Mouse (Mus musculus): Measurements from ENCODE around the gene Pitpnc1.

Gene Pitpnc1

DNA sequence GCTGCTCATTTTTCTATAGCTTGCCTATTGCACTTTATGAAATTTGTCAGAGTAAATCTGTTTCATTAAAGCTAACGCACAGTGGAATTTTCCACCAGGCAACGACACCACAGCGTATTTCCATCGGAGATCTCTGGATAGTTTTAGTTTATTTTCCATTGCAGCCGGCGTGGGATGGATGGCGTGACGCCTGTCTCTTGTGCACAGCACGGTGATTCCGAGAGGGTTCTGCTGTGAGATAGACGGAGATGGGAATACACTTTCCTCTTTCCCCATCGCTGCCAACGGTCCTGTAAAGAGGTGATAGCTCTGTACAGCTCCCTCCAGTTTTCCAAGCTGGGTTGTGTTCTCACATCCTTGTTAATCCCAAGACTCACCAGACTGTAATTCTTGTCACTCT, 138.2 kb downstream of the Pitpnc1 start:
- DNase-seq (ENCODE audit: low read depth, low spot score): no peak

DNA sequence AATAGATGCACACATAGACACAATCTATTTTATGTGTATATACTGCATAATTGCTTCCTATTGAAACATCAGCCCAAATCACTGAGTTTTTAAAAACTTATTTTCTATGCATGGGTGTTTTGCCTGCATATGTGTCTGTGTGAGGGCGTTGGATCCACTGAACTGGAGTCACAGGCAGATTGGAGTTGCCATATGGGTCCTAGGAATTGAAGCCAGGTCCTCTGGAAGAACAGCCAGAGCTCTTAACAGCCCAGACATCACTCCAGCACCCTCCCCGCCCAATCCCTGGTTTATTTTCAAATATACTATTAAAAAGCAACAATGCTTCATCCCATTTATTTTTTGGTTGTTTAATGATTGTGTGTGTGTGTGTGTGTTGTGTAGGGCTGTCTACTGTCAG, 139.1 kb downstream of the Pitpnc1 start:
- DNase-seq (ENCODE audit: low read depth, low spot score): no peak

DNA sequence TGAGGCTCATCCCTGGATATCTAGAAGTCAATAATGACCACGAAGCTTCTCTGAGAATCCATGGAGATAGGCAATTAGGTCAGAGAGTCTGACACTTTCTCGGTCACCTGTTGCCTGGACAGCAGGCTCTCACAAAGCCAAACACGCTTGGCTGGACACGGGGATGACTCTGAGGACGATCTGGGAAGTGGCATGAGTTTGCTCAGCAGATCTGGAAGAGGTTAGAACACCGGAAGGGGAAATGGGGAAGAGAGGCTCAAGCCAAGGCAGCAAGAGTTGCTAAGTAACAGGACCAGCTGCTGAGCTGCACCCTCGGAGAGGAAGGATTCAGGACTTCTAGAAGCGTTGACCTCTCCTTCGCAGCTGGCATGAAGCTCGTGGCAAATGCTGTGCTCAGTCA, 143.2 kb downstream of the Pitpnc1 start:
- no peak for DNase-seq (ENCODE audit: low read depth, low spot score)

DNA sequence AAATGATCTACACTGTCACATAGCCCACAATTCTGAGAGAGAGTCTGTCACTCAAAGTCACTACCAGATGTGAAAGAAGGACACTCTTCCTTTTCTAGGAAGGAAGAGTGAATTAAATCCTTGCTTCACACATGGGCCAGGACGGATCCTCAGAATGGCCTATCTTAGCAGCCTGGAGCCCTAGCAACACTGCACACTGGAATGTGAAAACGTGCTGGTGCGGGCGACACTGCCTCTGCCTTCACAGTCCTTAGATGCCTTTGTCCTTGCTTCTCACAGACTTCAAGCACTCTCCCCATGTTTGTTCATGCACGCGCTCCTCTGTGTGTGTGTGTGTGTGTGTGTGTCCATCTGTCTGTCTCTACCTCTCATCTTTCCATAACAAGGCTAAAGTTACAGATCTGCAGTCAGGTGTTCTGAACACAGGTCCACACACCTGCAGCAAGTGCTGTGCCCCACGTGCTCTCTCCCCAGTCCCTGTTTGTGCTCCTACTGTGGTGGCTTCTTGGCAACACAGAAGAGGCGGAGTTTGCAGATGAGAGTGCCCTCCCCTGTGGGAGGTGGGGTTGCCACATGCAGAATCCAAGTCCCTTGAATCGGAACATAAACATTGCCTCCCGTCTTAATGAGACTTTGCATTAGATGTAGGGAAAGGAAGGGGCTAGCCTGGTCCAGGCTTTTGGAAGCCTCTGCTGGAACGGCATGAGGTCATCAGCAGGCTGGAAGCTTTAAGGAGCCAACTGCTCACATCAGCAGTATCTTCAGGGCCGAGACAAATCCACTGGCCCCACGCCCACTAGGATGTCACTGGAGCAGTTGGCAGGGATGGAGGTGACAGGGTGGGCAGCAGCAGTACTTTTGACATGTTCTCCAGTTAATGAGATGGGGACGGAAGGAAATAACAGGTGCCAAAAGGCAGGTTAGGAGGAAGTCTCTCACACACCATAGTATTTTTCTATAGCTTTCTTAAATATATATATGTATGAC, 144.5 kb downstream of the Pitpnc1 start:
- DNase-seq (ENCODE audit: low read depth, low spot score): peak; percentile 11

DNA sequence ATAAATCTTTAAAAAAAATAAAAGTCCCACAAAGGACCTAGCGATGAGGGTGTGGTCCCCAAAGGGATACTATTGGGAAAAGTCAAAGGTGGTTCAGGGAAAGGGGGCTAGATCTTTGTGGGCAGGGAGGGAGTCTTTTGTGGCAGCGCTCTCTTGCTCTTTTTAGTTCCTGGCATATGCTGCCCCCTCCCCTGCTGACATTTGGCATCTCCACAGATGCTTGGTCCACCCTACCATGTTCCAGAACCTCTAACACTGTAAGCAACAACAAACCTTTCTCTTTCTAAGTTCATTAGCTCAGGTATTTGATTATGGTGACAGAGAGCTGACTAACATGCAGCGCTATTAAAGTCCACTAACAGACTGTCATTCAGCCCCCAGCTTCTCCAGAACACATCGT, 145.3 kb downstream of the Pitpnc1 start:
- no peak for DNase-seq (ENCODE audit: low read depth, low spot score)

DNA sequence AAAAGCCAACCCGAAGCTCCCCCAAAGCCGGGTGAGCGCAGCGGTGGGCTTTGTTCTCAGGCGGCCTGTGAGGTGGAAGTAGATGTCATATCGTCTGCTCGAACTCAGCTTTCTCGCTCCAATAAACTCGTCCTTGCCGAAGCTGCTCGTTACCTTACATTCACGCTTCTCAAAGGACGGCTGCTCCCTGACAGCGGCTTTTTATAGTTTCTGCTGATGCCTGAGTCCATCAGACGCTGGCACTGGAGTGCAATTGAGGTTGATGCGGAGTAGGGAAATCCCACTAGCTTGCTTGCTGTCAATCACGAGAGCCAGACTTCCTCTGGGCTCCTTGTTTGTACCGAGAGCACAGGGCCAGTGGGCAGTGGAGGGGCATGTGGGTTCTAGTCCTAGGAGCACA, 147.3 kb downstream of the Pitpnc1 start:
- DNase-seq (ENCODE audit: low read depth, low spot score): no peak

DNA sequence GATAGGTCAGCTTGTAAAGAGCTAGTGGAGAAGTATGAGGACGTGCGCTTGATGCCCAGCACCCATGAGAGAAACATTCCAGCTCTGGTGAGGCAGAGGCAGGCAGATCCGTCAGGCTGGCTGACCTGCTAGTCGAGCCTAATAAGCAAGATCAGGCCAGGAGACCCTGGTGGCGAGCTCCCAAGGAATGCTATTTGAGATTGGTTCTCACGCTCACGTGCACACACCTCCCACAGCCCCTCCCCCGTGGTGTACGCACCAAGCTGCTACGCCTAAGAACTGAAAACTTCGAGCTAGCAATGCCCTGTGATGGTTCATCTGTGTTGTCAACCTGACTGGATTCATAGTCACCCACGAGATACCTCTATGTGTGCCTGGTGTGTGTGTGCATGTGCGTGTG, 148.3 kb downstream of the Pitpnc1 start:
- no peak for DNase-seq (ENCODE audit: low read depth, low spot score)

DNA sequence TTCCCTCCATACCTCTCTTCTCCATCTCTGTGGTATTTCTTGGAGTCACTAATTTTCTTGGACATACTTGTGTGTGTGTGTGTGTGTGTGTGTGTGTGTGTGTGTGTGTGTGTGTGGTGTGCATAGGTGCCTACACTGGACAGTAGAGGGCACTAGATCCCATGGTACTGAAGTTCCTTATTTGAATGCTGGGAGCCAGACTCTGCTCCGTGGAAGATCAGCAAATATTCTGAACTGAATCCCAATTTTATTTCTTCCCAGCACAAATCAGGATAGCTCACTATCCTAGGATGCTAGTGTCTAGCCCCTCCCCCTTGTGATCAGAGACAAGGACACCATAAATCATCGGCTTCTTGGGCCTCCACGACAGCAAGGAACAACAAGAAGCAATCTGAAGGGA, 148.7 kb downstream of the Pitpnc1 start:
- DNase-seq (ENCODE audit: low read depth, low spot score): no peak

DNA sequence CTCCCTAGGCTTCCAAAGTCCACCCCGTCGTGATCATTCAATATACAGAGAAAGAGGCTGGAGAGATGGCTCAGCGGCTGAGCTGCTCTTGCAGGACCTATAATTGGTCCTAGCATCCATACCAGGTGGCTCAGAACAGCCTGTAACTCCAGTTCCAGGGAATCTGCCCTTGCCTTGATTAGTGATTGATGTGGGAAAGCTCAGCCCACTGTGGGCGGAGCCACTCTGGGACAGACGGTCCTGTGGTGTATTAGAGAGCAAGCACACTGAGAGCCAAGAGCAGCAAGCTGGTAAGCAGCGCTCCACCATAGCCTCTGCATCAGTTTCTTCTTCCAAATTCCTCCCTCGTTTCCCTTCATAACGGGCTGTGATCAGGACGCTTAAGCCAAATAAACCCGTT, 150.6 kb downstream of the Pitpnc1 start:
- no peak for DNase-seq (ENCODE audit: low read depth, low spot score)

DNA sequence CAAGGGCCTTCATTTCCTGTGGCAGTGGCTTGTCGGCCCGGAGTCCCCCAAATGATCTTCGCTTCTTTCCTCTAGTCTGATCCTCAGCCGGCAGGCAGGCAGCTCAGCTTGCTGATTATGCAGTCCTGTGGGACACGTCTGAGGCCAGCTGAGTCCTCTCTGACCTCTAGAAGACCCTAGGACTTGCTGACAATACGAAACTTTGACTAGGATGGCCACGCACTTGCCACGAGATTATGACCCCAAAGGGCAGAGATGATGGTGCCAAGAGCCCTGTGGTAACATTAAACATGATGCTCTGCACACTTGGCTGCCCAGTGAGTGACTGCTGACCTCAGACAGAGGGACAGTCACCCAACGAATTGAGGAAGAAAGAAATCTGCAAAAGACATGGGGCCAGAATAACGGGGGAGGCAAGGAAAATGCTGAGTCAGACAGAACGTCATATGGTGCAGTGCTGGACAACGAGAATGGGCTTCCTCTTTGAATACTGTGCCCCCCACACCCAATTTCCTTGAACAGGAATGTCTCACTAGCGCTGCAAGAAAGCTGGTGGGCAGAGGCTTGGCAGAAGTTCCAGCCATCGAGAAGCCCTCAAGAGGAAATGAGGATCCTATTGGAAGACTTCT, 152.7 kb downstream of the Pitpnc1 start:
- DNase-seq (ENCODE audit: low read depth, low spot score): no peak

DNA sequence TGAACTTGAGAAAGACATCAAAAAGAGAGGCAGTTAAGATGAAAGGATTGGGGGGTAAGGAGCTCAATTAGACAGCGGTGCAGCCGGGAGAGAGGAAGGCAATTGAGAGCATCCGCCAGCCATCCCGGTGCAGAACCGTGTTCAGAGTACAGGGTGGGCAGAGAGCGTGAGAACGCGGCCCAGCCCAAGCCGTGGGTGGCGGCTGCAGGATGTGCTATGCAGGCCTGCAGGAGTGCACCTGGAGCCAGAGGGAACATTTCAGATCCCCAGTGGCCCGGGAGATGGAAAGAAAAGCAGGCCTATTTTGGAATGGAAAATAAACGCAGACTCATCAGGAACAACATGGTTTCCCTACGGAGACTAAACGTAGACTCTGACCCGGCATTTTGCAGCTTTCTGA, 155.0 kb downstream of the Pitpnc1 start:
- no peak for DNase-seq (ENCODE audit: low read depth, low spot score)

DNA sequence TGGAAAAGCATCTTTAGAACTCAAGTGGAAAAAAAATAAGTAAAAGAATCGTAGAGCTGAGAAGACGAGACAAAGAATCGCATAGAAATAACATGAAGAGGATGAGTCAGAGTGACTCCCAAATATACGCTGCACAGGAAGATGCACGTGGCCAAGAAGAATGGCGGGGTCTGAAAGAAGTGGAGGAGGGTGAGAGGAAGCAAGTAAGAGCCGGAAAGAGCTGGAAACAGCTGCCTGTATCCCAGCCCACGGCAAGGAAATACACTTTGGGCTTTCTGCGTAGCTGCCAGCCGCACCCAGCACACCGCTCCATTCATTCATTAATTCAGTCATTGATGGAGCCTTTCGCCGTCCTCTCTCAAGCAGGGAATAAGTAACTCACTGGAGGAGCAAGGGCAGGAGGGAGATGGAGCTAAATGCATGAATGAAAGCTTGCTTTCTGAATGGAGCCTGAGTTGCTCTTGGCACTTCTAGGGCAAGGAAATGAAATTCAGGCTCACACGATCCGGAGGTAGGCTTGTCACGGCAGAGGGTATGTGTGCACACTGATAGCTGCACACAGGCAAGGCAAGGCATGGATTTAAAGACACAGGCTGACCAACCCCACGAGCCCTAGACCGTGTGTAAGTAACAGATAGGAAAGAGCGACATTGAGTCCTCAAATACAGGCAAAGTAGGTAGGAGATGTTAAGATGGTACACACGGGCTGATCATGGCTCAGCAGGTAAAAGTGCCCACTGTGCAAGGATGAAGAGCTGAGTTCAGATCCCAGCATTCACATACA, 160.0 kb downstream of the Pitpnc1 start:
- DNase-seq (ENCODE audit: low read depth, low spot score): no peak

DNA sequence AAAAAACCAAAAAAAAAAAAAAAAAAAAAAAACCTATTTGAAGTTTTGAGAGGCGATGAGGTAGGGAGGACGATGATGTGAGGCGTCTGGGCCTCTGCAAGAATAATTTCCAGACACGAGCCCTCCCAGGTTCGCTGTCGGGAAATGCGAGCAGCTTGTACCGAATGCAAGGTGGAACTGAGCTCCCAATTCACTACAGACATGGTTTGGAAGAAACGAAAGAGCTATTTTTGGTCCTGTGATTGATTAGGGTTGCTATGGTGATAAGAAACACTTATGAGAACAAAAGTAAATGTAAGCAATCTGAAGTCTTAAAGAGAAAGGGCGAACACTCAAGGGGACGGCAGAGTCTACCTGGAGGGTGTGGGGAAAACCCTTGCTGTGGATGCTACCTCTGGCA, 164.3 kb downstream of the Pitpnc1 start:
- DNase-seq (ENCODE audit: low read depth, low spot score): no peak

DNA sequence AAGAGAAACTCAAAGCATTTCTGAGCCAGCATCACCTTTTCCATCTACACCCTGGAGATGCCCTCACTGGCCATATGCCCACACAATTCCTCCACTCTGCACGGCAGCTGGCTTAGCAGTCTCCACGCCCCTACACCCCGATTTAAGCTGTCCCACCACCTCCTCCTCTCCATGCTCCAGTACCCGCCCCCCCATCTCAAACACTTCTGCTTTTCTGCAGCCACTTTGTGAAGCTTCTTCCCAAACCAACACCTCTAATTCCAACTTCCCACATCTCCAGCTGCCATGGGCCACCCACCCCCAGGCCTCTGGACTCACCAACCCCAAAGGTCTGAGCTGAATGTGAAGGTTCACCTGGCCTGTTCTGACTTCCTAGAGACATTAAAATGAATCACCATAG, 168.4 kb downstream of the Pitpnc1 start:
- no peak for DNase-seq (ENCODE audit: low read depth, low spot score)

DNA sequence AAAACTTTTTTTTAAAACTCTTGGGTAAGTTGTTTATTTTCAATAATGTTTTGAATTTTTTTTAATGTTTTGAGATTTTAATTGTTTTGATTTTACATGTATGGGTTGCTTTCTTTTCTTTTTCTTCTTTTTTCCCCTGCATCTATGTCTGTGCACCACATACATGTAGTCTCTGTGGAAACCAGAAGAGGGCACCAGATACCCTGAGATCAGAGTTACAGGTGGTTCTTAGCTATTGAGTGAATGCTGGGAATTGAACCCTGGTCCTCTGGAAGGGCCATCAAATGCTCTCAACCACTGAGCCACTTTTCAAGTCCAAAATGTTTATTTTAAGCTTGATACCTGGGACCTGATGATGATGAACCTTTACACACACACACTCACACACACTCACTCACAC, 170.3 kb downstream of the Pitpnc1 start:
- DNase-seq (ENCODE audit: low read depth, low spot score): no peak

DNA sequence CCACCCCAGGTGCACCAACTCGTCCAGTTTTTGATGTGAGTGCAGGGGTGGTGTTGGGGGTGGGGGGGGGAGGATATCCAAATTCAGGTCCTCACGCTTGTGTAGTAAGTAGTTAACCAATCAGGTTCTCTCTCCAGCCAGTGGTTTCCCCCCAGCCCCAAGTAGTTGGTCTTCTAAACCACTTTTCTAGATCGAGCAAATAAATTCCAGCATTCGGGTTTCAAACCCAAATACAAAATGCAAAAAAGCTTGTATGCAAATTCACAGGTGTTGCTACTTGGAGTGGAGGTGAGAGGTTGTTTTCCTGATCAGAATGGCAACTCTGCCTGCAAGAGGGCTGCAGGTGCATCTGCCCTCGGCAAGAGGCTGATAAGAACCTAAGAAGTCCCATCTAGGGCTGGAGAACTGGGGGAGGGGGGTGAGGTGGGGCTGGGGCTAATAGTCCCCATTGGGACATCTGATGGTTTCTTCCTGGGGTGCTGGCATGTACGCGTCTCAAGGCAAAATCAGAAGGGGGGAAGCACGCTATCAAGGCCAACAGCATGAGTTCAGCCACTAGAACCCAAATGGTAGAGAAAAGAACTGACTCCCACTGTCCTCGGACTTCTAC, 170.9 kb downstream of the Pitpnc1 start:
- DNase-seq (ENCODE audit: low read depth, low spot score): no peak

DNA sequence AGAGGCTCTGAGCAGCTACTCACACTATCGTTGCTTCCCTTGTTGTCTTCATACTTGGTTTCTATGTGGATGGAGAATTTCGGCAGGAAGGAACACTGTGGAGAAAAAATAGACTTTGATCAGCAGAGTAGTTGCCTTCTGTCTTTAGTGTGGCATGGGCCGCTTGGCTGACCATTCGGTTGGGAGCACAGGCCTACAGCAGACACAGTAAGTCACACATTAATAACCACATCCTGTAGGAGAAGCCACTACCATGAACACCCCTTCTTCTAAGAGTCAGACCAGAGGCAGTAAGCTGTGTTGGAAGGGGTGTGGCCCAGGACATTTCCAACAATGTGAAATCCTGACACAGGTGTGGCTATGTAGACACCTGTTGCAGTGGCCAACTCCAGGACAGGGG, 174.3 kb downstream of the Pitpnc1 start:
- DNase-seq (ENCODE audit: low read depth, low spot score): no peak

DNA sequence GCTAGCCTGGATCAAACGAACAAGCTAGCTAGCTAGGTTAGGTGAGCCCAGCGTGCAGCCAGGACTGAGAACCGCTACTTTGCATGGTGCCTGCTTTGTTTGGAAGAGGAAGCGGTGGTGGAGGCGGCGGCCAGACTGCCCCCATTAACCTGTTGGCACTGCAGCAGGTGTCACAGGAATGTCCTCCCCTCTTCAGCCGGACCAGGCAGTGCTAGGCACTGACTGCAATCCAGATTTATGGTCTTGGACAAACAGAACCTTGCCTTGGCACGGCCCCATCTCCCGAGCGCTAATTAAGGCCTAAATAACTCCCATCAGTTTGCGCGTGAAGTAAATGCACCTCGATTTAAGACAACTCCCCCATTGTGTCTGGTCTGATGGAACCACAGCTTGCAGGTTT, 178.5 kb downstream of the Pitpnc1 start:
- DNase-seq (ENCODE audit: low read depth, low spot score): no peak

DNA sequence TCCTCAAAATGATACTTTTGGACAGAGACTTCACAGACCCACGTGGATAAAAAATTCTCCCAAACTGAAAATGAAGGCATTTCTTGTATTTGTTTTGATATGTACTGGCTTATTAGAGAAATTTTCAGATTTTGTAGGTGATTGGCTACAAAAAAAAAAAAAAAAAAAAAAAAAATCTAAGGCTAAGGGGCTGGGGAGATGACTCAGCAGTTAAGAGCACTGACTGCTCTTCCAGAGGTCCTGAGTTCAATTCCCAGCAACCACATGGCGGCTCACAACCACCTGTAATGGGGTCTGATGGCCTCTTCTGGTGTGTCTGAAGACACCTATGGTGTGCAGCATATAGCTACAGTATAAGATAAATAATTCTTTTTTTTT, 182.3 kb downstream of the Pitpnc1 start:
- no peak for DNase-seq (ENCODE audit: low read depth, low spot score)

DNA sequence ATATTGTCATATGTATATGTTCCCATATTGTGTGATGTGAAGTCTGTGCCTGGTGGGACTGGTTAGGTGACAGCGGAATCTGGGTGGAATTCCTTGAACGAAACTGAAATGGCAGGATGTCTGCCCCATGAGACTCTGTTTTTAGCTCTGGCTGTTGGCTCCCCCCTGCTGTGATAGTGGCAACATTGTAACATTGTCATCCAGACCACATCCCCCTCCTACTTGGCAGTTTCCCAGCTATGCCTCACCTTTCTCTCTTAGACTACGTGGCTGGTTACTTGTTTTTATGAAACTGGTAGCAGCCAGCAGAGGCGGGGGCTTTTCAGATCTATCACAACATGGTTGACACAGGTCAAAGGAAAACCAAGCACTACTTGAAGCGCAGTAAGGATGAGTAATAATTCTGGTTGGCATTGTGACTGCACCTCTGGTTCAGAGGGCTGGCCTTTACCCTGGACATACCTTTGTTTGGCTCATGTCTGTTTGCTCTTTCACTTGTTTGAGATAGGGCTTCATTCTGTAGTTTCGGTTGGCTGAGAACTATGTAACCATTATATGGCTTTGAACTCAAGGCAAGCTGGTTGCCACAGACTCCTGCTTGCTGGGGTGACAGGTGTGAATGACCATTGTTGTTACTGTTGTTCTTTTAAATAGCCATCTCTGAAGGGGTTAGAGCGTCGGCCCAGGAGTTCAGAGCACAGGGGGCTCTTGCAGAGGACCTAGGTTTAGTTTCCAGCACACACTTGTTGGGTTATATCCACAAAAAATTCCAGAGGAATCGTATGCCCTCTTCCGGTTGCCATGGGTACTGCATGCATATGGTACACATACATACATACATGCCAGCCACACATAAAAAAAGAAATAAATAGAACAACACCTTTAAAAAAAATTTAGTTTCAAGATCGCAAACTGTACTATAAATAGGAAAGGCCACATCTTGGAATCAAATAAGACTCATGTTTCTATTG, 183.0 kb downstream of the Pitpnc1 start:
- no peak for DNase-seq (ENCODE audit: low read depth, low spot score)

DNA sequence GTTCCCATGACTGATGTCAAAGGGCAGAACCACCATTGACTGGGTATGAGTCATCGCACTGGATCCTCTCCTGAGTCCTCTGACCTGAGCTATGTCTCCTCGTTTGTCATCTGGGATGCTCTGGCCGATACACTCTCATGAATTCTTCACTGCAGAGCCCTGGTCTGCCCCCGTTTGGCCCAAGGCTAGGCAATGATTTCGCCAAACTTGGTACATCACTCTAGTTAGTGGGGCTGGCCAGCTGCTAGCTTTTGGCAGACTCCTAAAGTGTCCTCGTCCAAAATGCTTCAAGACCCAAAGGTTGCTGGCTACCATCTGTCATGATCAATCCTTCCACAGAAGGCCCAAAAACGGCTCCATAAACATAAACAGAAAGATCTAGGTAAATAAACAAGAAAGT, 184.8 kb downstream of the Pitpnc1 start:
- DNase-seq (ENCODE audit: low read depth, low spot score): no peak
